Mouse (Mus musculus) neural tube, embryonic 15.5 days (tissue): ENCODE data around the gene Gpr87. TPM values are rescaled to one million over a fixed set of nuclear protein-coding genes. Genes with fewer than 3 reads are reported as not detected.

ENCODE experiments used
- ATAC-seq: fragments of 200-750 bp; cut with Nextera tagmentation; 2 replicates; pipeline ENCODE4 v1.8.0; 2017; ENCODE audit warnings: mild to moderate bottlenecking, moderate TSS enrichment, moderate library complexity; ENCODE audit not compliant: low FRiP score
- H3K27ac ChIP-seq: fragments of 300-500 bp; sonication (generic); replicated peaks from 2 replicates; pipeline ENCODE4 v1.5.1; 2015; ENCODE audit warnings: mild to moderate bottlenecking, inconsistent platforms
- H3K27me3 ChIP-seq: fragments of 300-500 bp; sonication (generic); replicated peaks from 2 replicates; pipeline ENCODE4 v1.6.1; 2015; ENCODE audit warnings: inconsistent platforms
- H3K36me3 ChIP-seq: fragments of 300-500 bp; sonication (generic); 2 replicates; pipeline ENCODE4 v1.6.1; 2015; ENCODE audit warnings: inconsistent platforms
- H3K4me1 ChIP-seq: fragments of 300-500 bp; sonication (generic); 2 replicates; pipeline ENCODE4 v1.6.1; 2015; ENCODE audit warnings: inconsistent platforms
- H3K4me2 ChIP-seq: fragments of 300-500 bp; sonication (generic); 2 replicates; pipeline ENCODE4 v1.6.1; 2015; ENCODE audit warnings: inconsistent platforms, mild to moderate bottlenecking, moderate library complexity
- H3K4me3 ChIP-seq: fragments of 300-500 bp; sonication (generic); replicated peaks from 2 replicates; pipeline ENCODE4 v1.5.1; 2015; ENCODE audit warnings: mild to moderate bottlenecking, inconsistent platforms
- H3K9ac ChIP-seq: fragments of 300-500 bp; sonication (generic); replicated peaks from 2 replicates; pipeline ENCODE4 v1.6.1; 2015; ENCODE audit warnings: mild to moderate bottlenecking, inconsistent platforms
- H3K9me3 ChIP-seq: fragments of 300-500 bp; sonication (generic); replicated peaks from 2 replicates; pipeline ENCODE4 v1.6.1; 2016; ENCODE audit warnings: inconsistent platforms
- WGBS: fragments of 180-500 bp; shearing (Covaris S2); methylation state at CpG from one replicate; pipeline ENCODE4 v1.1.7; 2015; ENCODE audit warnings: mixed read lengths; 5-methylcytosine and 5-hydroxymethylcytosine counted together
- polyA plus RNA-seq: library from polyadenylated mRNA; unstranded; fragments of >200 nt; fragmentation: Nextera tagmentation; extraction: Ambion mirVana; gene quantifications from 2 replicates; pipeline ENCODE4 v1.2.1, GENCODE M21; 2015

Gpr87 gene
- polyA plus RNA-seq, 1 experiment from 2014 or later, result 0.13 TPM

DNA sequence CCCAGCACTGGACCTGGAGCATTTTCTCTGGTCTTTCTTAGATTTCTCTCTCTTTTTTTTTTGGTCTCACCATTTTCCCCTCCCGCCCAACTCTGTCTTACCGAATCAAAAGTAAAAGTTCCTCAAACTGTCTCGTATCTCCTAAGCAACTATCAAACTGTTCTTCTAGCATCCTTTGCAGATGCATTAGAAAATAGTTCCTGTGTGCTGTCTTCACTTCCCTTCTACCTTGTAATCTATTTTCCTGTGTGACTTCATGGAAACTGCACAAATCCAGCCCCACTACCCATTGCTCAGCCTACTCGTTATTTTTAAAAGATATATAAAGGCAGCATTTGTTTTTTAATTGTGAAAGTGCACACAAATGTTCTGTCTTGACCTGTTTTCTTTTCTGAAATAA lies 62.9 kb downstream of the Gpr87 start:
- WGBS, result 83% methylated on average over 4 of the region's 4 CpGs
- H3K27ac ChIP-seq, result no peak overlapping the region

DNA sequence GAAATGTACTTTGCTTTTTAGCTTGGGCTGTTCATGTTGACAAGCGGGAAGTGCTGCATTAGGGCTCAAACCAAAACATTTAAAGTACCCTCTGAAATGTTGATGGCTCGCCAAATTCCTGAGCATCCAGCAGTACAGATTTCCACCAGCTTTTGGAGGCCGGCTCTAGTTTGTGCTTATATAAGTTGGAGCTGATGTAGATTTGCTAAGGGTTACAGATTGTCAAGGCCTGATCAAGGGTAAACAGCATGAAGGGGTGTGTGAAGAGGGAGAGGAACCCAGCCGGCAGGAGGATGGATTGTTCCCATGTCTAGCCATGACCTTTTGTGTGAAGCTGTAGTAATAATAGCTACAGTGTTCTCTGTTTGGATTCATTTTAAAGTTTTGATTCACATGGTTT lies 63.8 kb downstream of the Gpr87 start:
- 84% methylated on average over 4 of the region's 4 CpGs for WGBS
- Histone ChIP-seq H3K36me3 (no peaks in the 10 kb centered on the region), H3K27ac (no peak overlapping the region), H3K4me2 (no peak overlapping the region), H3K27me3 (no peaks in the 10 kb centered on the region), H3K4me3 (no peak overlapping the region), H3K9me3 (no peaks in the 10 kb centered on the region), H3K9ac (no peak overlapping the region), H3K4me1 (no peaks in the 10 kb centered on the region)
- ATAC-seq, result no peak

More for the DNA sequence above, 62.9 kb downstream of the Gpr87 start:
- Histone ChIP-seq H3K27me3 (no peaks in the 10 kb centered on the region), H3K4me2 (no peak overlapping the region), H3K4me1 (no peaks in the 10 kb centered on the region), H3K4me3 (no peak overlapping the region), H3K9ac (no peak overlapping the region), H3K9me3 (no peaks in the 10 kb centered on the region), H3K36me3 (no peaks in the 10 kb centered on the region)
- ATAC-seq, result no peak

DNA sequence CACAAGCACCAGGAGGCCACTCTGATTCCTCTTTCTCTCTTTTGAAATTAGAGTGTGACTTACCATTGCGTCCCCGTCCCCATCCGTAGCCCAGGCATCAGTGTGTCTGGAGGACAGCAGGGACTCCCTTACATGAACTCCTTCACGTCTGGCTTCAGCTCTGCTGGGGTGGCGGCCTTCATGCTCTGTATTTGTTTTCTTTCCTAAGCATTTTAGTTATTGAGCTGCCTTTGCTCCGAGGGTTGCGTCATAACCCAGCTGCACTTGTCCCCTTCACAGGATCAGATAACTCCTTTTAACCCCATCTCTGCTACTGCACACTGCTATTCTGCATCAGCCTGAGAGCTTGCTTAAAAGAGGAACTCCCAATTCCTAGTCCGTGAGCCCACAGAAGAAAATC lies 64.5 kb downstream of the Gpr87 start:
- no peak overlapping the region for H3K4me3 ChIP-seq
- H3K4me2 ChIP-seq, result no peak overlapping the region
- ATAC-seq, result no peak
- H3K27ac ChIP-seq, result no peak overlapping the region
- no peaks in the 10 kb centered on the region for H3K9me3 ChIP-seq
- WGBS, result 72% methylated on average over 8 of the region's 8 CpGs
- H3K4me1 ChIP-seq, result no peaks in the 10 kb centered on the region
- H3K36me3 ChIP-seq, result no peaks in the 10 kb centered on the region
- no peak overlapping the region for H3K9ac ChIP-seq
- H3K27me3 ChIP-seq, result no peaks in the 10 kb centered on the region

DNA sequence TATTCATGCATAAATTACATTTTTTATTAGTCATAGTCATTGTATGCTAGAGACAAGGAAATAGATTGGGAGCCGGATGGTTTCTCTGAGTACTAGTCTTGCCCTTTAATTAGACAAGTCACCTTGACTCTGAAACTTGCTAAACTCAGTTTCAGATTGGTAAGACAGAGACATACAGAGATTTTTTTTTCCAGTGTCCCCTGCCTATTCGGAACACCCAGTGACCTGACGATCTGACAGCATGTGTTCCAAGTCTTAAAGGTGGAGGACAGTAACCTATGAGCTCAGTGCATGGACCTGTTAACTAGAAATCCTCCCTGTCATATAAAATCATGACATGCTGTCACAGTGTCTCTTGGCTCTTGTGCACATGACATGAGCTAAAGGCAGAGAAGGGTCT lies 65.4 kb downstream of the Gpr87 start:
- Histone ChIP-seq H3K4me1 (no peaks in the 10 kb centered on the region), H3K4me3 (no peak overlapping the region), H3K36me3 (no peaks in the 10 kb centered on the region), H3K27me3 (no peaks in the 10 kb centered on the region), H3K9me3 (no peaks in the 10 kb centered on the region), H3K27ac (no peak overlapping the region), H3K4me2 (no peak overlapping the region), H3K9ac (no peak overlapping the region)
- WGBS, result 79% methylated on average over 3 of the region's 3 CpGs
- ATAC-seq, result no peak

Other genes starting within 250 kb of the Gpr87 start
- gene Med12l, start 189.3 kb downstream of the Gpr87 start, polyA plus RNA-seq, result 4.6 and 4.8 TPM in 2 replicates
- 1.6 and 4.4 TPM in 2 replicates for gene Gpr171, start 93.3 kb downstream of the Gpr87 start, polyA plus RNA-seq
- 4.9 and 5.0 TPM in 2 replicates for gene P2ry14, start 41.5 kb downstream of the Gpr87 start, polyA plus RNA-seq
- 1.9 and 2.3 TPM in 2 replicates for gene P2ry13, start 15.8 kb upstream of the Gpr87 start, polyA plus RNA-seq
- 8.1 and 8.6 TPM in 2 replicates for gene P2ry12, start 67.8 kb upstream of the Gpr87 start, polyA plus RNA-seq
- 3.0 and 4.3 TPM in 2 replicates for gene Igsf10, start 149.3 kb upstream of the Gpr87 start, polyA plus RNA-seq